ENCODE assay signal across 8 mouse cellular contexts in the genomic region with DNA sequence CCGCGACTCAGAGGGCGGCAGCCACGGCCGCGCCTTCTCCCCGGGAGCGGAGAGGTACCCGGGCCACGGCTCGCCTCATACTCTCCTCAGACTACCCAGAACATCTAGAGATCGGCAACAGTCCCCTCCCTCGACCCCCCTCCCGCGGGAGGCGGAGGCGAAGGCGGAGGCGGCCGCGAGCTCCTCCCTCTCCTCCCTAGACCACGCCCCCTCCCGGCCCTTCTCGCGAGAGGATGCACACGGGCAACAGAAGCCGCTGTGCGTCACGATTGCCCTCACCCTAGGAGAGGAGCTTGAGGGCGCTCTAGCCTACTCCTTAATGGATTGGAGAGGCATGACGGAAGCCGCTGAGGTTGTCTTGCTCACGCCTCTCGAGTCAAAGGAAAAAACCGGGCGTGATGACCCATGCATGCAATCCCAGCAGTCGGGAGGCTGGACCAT. TPM values are rescaled to one million over a fixed set of nuclear protein-coding genes. Genes with fewer than 3 reads are reported as not detected.
DNase-seq lines count a peak whose midpoint lies in the region; ATAC-seq and TF ChIP-seq lines count a peak whose summit lies in the region.

A gene (minus strand): TSS at position 116 of the 441 bp plus-strand sequence.
A gene (plus strand): TSS at position 278 of the 441 bp plus-strand sequence.

- CTCF ChIA-PET in Patski (lab: Charles Lee), result interaction anchor here (1.1 to 2.1 kb wide), 3 partner anchors 9 to 43 kb away, joined by 3 to 11 read pairs (median 9); no protein-coding TSS in a partner anchor

- ATAC-seq in Patski, result peak; percentile 85
- ATAC-seq in hindbrain, embryonic 13.5 days (ENCODE audit: low FRiP score), result peak; percentile 96

- 1% methylated on average over 28 of the region's 37 CpGs for WGBS in hindbrain, embryonic 13.5 days

- no peaks in the 10 kb centered on the region for H3K27me3 ChIP-seq in Patski
- H3K27me3 ChIP-seq in hindbrain, embryonic 13.5 days, result no peaks in the 10 kb centered on the region

- peak within 1 kb of the TSS; percentile 93 for H3K4me3 ChIP-seq in hindbrain, embryonic 13.5 days

- H3K4me2 ChIP-seq in hindbrain, embryonic 13.5 days, result peak within 1 kb of the TSS; percentile 94

- POLR2A ChIA-PET in Patski (lab: Charles Lee), result interaction anchor here (1.0 to 1.2 kb wide), 3 partner anchors 9 to 44 kb away, joined by 3 to 7 read pairs (median 4); no protein-coding TSS in a partner anchor

- TF ChIP-seq CTCF in Patski (IDR thresholded peaks at IDR 0.05), result no peak

- H3K9me3 ChIP-seq in hindbrain, embryonic 13.5 days, result no peaks in the 10 kb centered on the region

- in situ Hi-C loops in Patski (cut with MboI; ENCODE audit: low pct_unique_long_range_greater_than_20kb), result loop anchor here (10.0 to 25.0 kb wide), 2 partner anchors 226 to 1802 kb away; a partner anchor contains a TSS

- peak within 1 kb of the TSS; percentile 85 for H3K9ac ChIP-seq in hindbrain, embryonic 13.5 days

- peak within 1 kb of the TSS; percentile 97 for H3K27ac ChIP-seq in hindbrain, embryonic 13.5 days

- peak; percentile 93 for DNase-seq in Patski (ENCODE audit: low read depth, low spot score)
- DNase-seq in cerebellum, postnatal 14 days, result peak; percentile 100
- DNase-seq in frontal cortex, postnatal 14 days (ENCODE audit: low spot score in 2 of 2), result peak; percentile 99 to 100
- DNase-seq in layer of hippocampus, postnatal 25 days (ENCODE audit: extremely low spot score in 1 of 2, low spot score in 1 of 2), result peak; percentile 98 to 99
- peak; percentile 99 for DNase-seq in lung, postnatal 25 days (ENCODE audit: low spot score)
- DNase-seq in retina, embryonic 14.5 days (ENCODE audit: low spot score), result peak; percentile 98
- peak; percentile 100 for DNase-seq in thymus, postnatal 4 days

- peaks cover 14% of the 10 kb centered on the region for H3K4me1 ChIP-seq in hindbrain, embryonic 13.5 days (replicated peaks)

- no peaks in the 10 kb centered on the region for H3K36me3 ChIP-seq in hindbrain, embryonic 13.5 days

RNA-seq across cellular contexts. Expression of the first gene that starts in this region (rescaled TPM):
- 55.8 TPM for polyA plus RNA-seq in Patski (2021)
- 12.8 and 14.6 TPM in 2 replicates for polyA plus RNA-seq in hindbrain, embryonic 13.5 days (2015; fragmentation: Nextera tagmentation; extraction: Ambion mirVana)
- total RNA-seq in layer of hippocampus, postnatal 25 days (2021), result 10 to 100 TPM; 81.4 to 84.6 TPM

RNA-seq across cellular contexts. Expression of the second gene that starts in this region (rescaled TPM):
- polyA plus RNA-seq in Patski (2021), result 187 TPM
- polyA plus RNA-seq in hindbrain, embryonic 13.5 days (2015; fragmentation: Nextera tagmentation; extraction: Ambion mirVana), result 173 and 191 TPM in 2 replicates
- 100 to 1,000 TPM; 127 to 136 TPM for total RNA-seq in layer of hippocampus, postnatal 25 days (2021)

Comparison
In these comparisons a context has a peak if more than half of its experiments do, and no peak if none do; other contexts are left out.
1. Peak in every context shown above with its lines: DNase-seq, ATAC-seq, H3K4me3 ChIP-seq and H3K27ac ChIP-seq.